Mouse (Mus musculus) thymus, adult 2 months (tissue): ENCODE measurements at regions not wholly inside any gene's neighbourhood (a gene's known extent, or its start where the extent isn't known, plus 50 kb on each side); places are given as distances from the start of the nearest gene placed in this dataset.

Source experiments
- DNase-seq: peaks from one replicate; pipeline ENCODE4 v3.0.0; 2021
- H3K27ac ChIP-seq: fragments of 200-500 bp; 2 replicates; pipeline ENCODE4 v1.5.1; 2012; ENCODE audit warnings: low read length, control low read depth; ENCODE audit not compliant: control insufficient read depth, insufficient read depth
- H3K27me3 ChIP-seq: fragments of 200-500 bp; 2 replicates; pipeline ENCODE4 v1.6.1; 2012; ENCODE audit warnings: mild to moderate bottlenecking, low read length, moderate library complexity, mixed read lengths; ENCODE audit not compliant: control insufficient read depth, insufficient read depth
- H3K36me3 ChIP-seq: fragments of 200-500 bp; 2 replicates; pipeline ENCODE4 v1.6.1; 2012; ENCODE audit warnings: mild to moderate bottlenecking, low read length, moderate library complexity; ENCODE audit not compliant: control insufficient read depth, insufficient read depth
- H3K4me1 ChIP-seq: fragments of 200-500 bp; replicated peaks from 2 replicates; pipeline ENCODE4 v1.6.1; 2012; ENCODE audit warnings: low read length; ENCODE audit not compliant: control insufficient read depth, insufficient read depth
- H3K4me3 ChIP-seq: fragments of 200-500 bp; 2 replicates; pipeline ENCODE4 v1.5.1; 2012; ENCODE audit warnings: mild to moderate bottlenecking, low read length, control low read depth, moderate library complexity; ENCODE audit not compliant: control insufficient read depth, insufficient read depth
- CTCF ChIP-seq: fragments of 200-500 bp; IDR thresholded peaks from 2 replicates; pipeline ENCODE4 v1.5.1; 2012; ENCODE audit warnings: mild to moderate bottlenecking, control low read depth, low read length, moderate library complexity, borderline replicate concordance; ENCODE audit not compliant: control insufficient read depth, poor library complexity, insufficient read depth; ENCODE audit errors: extremely low read depth
- POLR2A ChIP-seq: fragments of 200-500 bp; IDR thresholded peaks from 2 replicates; pipeline ENCODE4 v1.6.1; 2012; ENCODE audit warnings: mild to moderate bottlenecking, low read length, control low read depth, moderate library complexity; ENCODE audit not compliant: control insufficient read depth, poor library complexity, insufficient read depth; ENCODE audit errors: extremely low read depth
- WGBS: fragments of 180-500 bp; shearing (Covaris S2); methylation state at CpG from one replicate; pipeline ENCODE4 v1.1.7; 2018; 5-methylcytosine and 5-hydroxymethylcytosine counted together

DNA sequence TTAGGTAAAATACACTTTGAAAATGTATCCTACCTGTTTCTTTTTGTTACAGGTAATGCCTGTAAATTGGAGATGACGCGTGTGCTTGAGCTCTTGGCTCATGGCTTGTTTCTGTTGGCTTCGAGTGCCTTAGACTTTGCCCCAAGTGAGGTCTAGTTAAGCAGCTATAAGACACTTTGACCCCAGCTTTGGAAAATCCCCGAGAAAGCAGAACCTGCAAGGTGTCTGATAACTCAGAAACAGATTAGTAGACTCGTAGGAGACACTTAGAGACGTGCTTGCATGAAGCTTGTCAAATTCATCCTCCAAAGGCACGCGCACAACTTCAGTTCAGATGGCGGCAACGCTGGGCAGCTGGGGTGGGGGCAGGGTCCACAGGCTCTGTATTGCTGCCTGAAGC, 153.8 kb downstream of the Pmp22 start:
- no peak overlapping the region for H3K4me3 ChIP-seq
- H3K36me3 ChIP-seq = no peaks in the 10 kb centered on the region
- no peak overlapping the region for H3K27ac ChIP-seq
- no peaks in the 10 kb centered on the region for H3K4me1 ChIP-seq
- 88% methylated on average over 10 of the region's 10 CpGs for WGBS
- no peaks in the 10 kb centered on the region for H3K27me3 ChIP-seq
- DNase-seq = no peak
- TF ChIP-seq POLR2A = no peak
- TF ChIP-seq CTCF = no peak

DNA sequence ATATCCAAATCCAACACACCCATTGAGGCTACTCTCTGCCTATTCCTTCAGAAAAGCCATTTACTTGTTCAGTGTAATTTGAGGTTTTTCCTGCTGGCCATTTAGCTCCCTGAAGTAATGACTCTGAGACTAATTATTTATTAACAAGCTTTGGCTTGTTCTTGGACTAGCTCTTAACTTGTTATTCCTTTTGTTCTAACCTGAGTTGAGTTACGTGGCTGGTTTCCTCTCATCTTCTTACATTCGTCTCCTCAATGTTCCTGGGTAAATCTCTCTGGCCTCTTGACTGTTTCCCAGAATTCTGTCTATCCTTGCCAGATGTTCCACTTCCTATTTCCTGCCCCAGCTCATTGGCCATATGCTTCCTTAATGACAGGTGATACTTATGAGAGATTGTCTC, 157.2 kb downstream of the Pmp22 start:
- WGBS = 82% methylated on average over 2 of the region's 2 CpGs

DNA sequence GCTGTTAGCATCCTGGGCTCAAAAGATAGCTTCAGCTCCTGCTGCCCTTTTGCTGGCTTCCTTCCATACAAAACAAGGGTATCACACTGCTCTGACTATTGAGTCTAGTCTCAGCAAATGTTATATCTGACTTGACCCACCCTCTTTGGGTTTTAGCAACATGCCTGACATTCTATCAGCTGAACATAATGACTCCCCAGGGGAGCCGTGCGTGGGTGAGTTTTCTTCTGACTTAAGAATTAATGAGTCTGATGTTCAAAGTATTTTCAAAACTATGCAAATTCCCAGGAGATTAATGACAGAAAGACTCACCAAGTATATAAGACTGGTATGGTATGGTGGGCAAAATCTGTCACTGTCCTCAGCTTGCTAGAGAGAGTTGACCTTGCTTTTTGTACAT, 159.0 kb downstream of the Pmp22 start:
- TF ChIP-seq POLR2A = no peak
- TF ChIP-seq CTCF = no peak
- Histone ChIP-seq H3K27me3 (no peaks in the 10 kb centered on the region), H3K27ac (no peak overlapping the region), H3K4me3 (no peak overlapping the region), H3K36me3 (no peaks in the 10 kb centered on the region), H3K4me1 (no peaks in the 10 kb centered on the region)
- WGBS = 96% methylated on average over 2 of the region's 2 CpGs
- no peak for DNase-seq

More for the DNA sequence above, 157.2 kb downstream of the Pmp22 start:
- Histone ChIP-seq H3K36me3 (no peaks in the 10 kb centered on the region), H3K27ac (no peak overlapping the region), H3K4me3 (no peak overlapping the region), H3K27me3 (no peaks in the 10 kb centered on the region), H3K4me1 (no peaks in the 10 kb centered on the region)
- DNase-seq = no peak
- TF ChIP-seq POLR2A (no peak), CTCF (no peak)

DNA sequence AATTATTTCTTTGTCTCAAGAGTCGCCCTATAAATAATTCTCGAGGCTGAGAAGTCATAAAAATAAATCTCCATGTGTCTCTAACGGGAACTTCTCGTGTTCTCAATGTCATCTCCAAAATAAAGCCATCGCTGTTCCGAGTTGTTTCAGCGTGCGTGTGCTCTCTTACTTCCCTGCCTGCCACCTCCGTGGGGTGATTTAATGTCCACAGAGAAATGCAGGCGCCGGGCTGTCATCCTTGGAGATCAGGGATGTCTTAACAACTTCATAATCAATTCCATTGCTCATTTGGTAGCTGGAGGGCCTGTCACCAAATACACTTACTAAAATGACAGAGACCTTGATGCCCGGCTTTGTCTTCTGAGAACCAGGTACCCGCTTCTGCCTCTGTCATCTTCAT, 161.8 kb downstream of the Pmp22 start:
- no peak for DNase-seq
- TF ChIP-seq POLR2A = no peak
- no peak for TF ChIP-seq CTCF
- no peaks in the 10 kb centered on the region for H3K4me1 ChIP-seq
- H3K27me3 ChIP-seq = no peaks in the 10 kb centered on the region
- no peak overlapping the region for H3K27ac ChIP-seq
- WGBS = 92% methylated on average over 13 of the region's 13 CpGs
- no peaks in the 10 kb centered on the region for H3K36me3 ChIP-seq
- no peak overlapping the region for H3K4me3 ChIP-seq

DNA sequence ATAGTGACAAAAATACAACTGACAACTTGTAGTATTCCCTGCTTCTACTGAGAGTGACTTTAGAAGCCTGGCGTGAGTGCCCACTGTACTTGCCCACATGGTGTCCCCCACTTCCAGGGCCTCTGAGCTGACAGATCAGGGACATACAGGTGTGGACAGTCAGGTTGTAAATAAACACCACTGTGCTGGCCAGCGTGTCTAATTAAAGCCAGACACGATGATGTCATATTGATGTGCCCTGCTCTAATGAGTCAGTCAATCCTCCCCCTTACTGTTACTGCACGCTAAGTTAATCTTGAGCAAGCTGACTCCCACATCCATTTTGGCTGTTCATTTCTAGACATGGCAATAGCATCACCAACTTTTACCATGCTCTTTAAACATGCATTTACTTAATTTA, 164.7 kb downstream of the Pmp22 start:
- Histone ChIP-seq H3K4me1 (no peaks in the 10 kb centered on the region), H3K36me3 (no peaks in the 10 kb centered on the region), H3K27me3 (no peaks in the 10 kb centered on the region), H3K27ac (no peak overlapping the region), H3K4me3 (no peak overlapping the region)
- TF ChIP-seq CTCF (no peak), POLR2A (no peak)
- DNase-seq = no peak
- 96% methylated on average over 4 of the region's 4 CpGs for WGBS

DNA sequence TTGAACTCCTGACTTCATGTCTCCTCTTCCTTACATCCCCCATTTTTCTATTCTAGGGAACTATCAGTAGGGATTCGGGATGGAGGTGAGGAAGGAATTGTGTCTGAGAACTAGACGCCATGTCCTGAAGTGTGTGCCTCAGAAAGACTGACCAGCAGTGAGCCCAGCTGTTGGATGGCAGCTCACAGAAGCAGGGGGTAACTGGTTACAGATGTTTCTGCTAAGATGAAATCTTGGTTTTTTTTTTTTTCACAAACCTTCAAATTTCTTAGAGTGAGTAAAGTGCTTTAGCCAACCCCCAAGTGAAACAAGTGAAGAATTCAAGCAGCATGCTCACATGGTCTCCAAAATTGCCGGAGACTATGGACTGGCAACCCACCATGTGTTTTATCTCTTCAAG, 165.7 kb downstream of the Pmp22 start:
- H3K27ac ChIP-seq = no peak overlapping the region
- no peak for TF ChIP-seq POLR2A
- TF ChIP-seq CTCF = no peak
- no peak for DNase-seq
- H3K4me1 ChIP-seq = no peaks in the 10 kb centered on the region
- 92% methylated on average over 3 of the region's 3 CpGs for WGBS
- no peaks in the 10 kb centered on the region for H3K27me3 ChIP-seq
- H3K36me3 ChIP-seq = no peaks in the 10 kb centered on the region
- H3K4me3 ChIP-seq = no peak overlapping the region

DNA sequence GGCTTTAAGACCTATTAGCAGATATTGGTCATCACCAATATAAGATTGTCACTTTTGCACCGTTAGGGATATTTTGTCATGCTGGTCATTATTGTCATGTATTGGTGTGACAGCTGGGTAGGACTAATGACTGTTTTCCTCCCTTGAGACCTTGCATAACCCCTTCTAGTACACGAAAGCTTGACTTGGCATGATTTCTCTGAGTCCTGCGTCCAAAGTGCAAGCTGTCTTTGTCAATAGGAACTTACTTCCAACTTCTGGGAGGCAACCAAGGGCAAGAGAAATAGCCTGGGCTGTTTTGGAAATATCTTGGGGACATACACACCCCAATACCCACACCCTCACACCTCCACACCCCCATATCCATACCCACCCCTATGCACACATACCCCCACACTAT, 167.7 kb downstream of the Pmp22 start:
- Histone ChIP-seq H3K4me1 (no peaks in the 10 kb centered on the region), H3K36me3 (no peaks in the 10 kb centered on the region), H3K27me3 (no peaks in the 10 kb centered on the region), H3K4me3 (no peak overlapping the region), H3K27ac (no peak overlapping the region)
- TF ChIP-seq CTCF = no peak
- 93% methylated on average over 3 of the region's 3 CpGs for WGBS
- no peak for DNase-seq
